Mouse (Mus musculus): ENCODE measurements at regions not wholly inside any gene's neighbourhood (a gene's known extent, or its start where the extent isn't known, plus 50 kb on each side); places are given as distances from the start of the nearest gene placed in this dataset.

DNA sequence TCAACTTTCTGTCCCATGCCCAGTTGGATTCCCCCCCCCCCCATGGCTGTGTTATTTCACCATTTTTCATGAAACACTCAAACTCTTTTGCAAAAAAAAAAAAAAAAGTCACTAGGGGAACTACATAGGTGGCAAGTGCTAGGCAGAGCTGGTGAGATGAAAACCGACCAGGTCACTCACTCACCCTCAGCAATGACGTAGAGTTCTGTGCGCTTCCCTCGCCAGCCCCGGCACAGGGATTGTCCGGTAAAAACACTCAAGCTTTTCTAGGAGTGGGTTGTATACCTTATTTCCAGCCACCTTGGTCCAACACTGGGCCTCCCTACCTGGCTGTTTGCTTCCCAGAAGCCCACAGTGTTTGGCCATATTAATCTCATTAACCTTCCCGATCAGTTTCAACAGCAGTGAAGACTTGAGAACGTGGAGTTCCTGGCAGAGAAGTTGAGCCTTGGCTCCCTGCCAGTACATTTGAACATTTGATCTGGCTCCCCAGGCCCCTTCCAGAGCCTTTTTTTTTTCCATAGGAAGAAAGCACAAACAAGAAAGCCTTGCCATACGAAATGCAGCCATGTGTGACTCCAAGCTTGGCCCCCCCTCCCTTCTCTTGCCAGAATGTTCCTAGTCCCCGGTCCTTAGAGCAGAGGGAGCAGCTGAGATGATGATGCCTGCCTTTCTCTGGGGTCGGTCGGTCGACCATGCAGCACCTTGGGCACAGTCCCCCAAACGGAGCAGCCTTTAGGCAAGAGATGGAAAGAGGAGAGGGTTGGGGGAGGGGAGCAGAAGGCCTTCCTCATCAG lies 65.9 kb upstream of the Pou3f3 start:
- ATAC-seq = no peak
- Histone ChIP-seq H3K4me2 (ENCODE audit: low read depth, low read length) (no peak overlapping the region), H3K9me3 (ENCODE audit: control insufficient read depth, low read length) (no peaks in the 10 kb centered on the region), H3K36me3 (ENCODE audit: control insufficient read depth, insufficient read depth, low read length) (no peaks in the 10 kb centered on the region), H3K27me3 (replicated peaks; ENCODE audit: control insufficient read depth, insufficient read depth, low read length) (no peaks in the 10 kb centered on the region), H3K4me3 (ENCODE audit: low read length) (no peak overlapping the region), H3K27ac (ENCODE audit: low read length) (no peak overlapping the region), H3K4me1 (ENCODE audit: control insufficient read depth, insufficient read depth, low read length) (0 out of 2 replicates have a peak, but pooled peaks cover 4% of the 10 kb centered on the region), H3K9ac (ENCODE audit: low read depth, low read length) (no peak overlapping the region)
- WGBS = 48% methylated on average over 14 of the region's 14 CpGs

DNA sequence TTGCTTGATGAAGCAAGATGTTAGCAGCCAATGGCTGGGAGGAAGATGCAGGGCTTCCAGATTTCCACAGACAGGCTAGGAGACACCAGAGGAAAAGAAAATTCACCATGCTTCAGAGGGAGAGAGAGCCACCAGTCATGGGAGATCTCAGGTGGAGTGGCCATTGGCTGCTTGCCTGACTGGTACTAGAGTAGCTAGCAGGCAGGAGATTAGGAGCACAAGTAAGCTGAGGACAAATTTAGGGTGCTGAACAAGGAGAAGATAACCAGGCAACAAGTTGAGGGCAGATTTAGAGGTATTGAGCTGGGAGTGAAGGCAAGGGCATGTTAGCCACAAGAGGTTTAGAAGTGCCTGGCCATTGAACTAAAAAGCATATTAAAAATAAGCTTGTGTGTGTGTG lies 63.3 kb upstream of the Pou3f3 start:
- H3K27me3 ChIP-seq (replicated peaks; ENCODE audit: control insufficient read depth, insufficient read depth, low read length) = no peaks in the 10 kb centered on the region
- H3K9me3 ChIP-seq (ENCODE audit: control insufficient read depth, low read length) = no peaks in the 10 kb centered on the region
- no peaks in the 10 kb centered on the region for H3K36me3 ChIP-seq (ENCODE audit: control insufficient read depth, insufficient read depth, low read length)
- H3K9ac ChIP-seq (ENCODE audit: low read depth, low read length) = no peak overlapping the region
- H3K4me1 ChIP-seq (ENCODE audit: control insufficient read depth, insufficient read depth, low read length) = 0 out of 2 replicates have a peak, but pooled peaks cover 4% of the 10 kb centered on the region
- no peak overlapping the region for H3K27ac ChIP-seq (ENCODE audit: low read length)
- H3K4me3 ChIP-seq (ENCODE audit: low read length) = no peak overlapping the region
- H3K4me2 ChIP-seq (ENCODE audit: low read depth, low read length) = no peak overlapping the region
- ATAC-seq = no peak

DNA sequence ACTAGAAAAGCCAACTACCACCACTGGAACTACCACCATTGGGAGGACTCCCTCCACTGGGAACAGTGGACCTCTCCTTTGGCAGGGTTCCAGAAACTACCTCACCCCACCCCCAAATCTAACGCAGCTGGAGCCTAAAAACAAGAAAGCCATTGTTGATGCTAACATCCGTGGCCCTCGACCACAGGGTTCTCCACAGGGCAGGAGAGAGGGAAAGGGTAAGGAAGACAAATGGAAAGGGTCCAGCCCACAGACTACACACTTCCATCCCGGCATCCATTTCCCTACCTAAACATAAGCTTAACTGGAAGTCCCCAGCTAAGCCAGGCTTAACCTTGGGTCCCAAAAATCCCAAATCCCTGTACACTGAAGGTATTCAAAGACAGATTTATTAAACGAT lies 59.0 kb upstream of the Pou3f3 start:
- Histone ChIP-seq H3K27me3 (replicated peaks; ENCODE audit: control insufficient read depth, insufficient read depth, low read length) (no peaks in the 10 kb centered on the region), H3K4me2 (ENCODE audit: low read depth, low read length) (no peak overlapping the region), H3K27ac (ENCODE audit: low read length) (no peak overlapping the region), H3K36me3 (ENCODE audit: control insufficient read depth, insufficient read depth, low read length) (no peaks in the 10 kb centered on the region), H3K4me3 (ENCODE audit: low read length) (no peak overlapping the region), H3K9ac (ENCODE audit: low read depth, low read length) (no peak overlapping the region), H3K9me3 (ENCODE audit: control insufficient read depth, low read length) (no peaks in the 10 kb centered on the region), H3K4me1 (ENCODE audit: control insufficient read depth, insufficient read depth, low read length) (no peaks in the 10 kb centered on the region)
- WGBS = 60% methylated on average over 5 of the region's 5 CpGs
- ATAC-seq = no peak
